Mouse (Mus musculus): ENCODE results near the gene Usf1. TPM values are rescaled to one million over a fixed set of nuclear protein-coding genes. Genes with fewer than 3 reads are reported as not detected.

Usf1 gene
- total and polyA plus RNA-seq, 2 experiments from 2014 or later, result 156 to 160 TPM

- DNase-seq (ENCODE audit: low spot score), result no peak
- 86% methylated on average over 10 of the region's 10 CpGs for WGBS
- H3K4me3 ChIP-seq (ENCODE audit: low read depth, low read length), result no peak overlapping the region
- H3K27me3 ChIP-seq (ENCODE audit: insufficient read depth, low read length), result no peaks in the 10 kb centered on the region
- no peak for TF ChIP-seq CTCF (IDR thresholded peaks at IDR 0.05)
- no peaks in the 10 kb centered on the region for H3K9me3 ChIP-seq (ENCODE audit: low read length)
- no peaks in the 10 kb centered on the region for H3K36me3 ChIP-seq (ENCODE audit: insufficient read depth, low read length)
- no peak overlapping the region for H3K9ac ChIP-seq (replicated peaks; ENCODE audit: low read length, poor library complexity, severe bottlenecking)
- H3K4me1 ChIP-seq (ENCODE audit: insufficient read depth, low read length), result no peaks in the 10 kb centered on the region
- no peak overlapping the region for H3K4me2 ChIP-seq (ENCODE audit: low read depth, low read length, poor library complexity, severe bottlenecking)
- H3K27ac ChIP-seq (ENCODE audit: low read depth, low read length), result no peak overlapping the region
- ATAC-seq (ENCODE audit: low FRiP score), result no peak
These were observed 39.9 kb downstream of the Usf1 start for GRCm38 (mm10) chr1:171451001-171451400.

GRCm38 (mm10) chr1:171452522-171452921 lies 41.4 kb downstream of the Usf1 start:
- no peaks in the 10 kb centered on the region for H3K4me1 ChIP-seq (ENCODE audit: insufficient read depth, low read length)
- no peak overlapping the region for H3K27ac ChIP-seq (ENCODE audit: low read depth, low read length)
- no peak overlapping the region for H3K4me3 ChIP-seq (ENCODE audit: low read depth, low read length)
- H3K27me3 ChIP-seq (ENCODE audit: insufficient read depth, low read length), result no peaks in the 10 kb centered on the region
- DNase-seq (ENCODE audit: low spot score), result no peak
- no peaks in the 10 kb centered on the region for H3K36me3 ChIP-seq (ENCODE audit: insufficient read depth, low read length)
- no peak for ATAC-seq (ENCODE audit: low FRiP score)
- TF ChIP-seq CTCF (IDR thresholded peaks at IDR 0.05), result no peak
- H3K9ac ChIP-seq (replicated peaks; ENCODE audit: low read length, poor library complexity, severe bottlenecking), result no peak overlapping the region
- no peak overlapping the region for H3K4me2 ChIP-seq (ENCODE audit: low read depth, low read length, poor library complexity, severe bottlenecking)
- WGBS, result 78% methylated on average over 5 of the region's 5 CpGs
- H3K9me3 ChIP-seq (ENCODE audit: low read length), result no peaks in the 10 kb centered on the region

GRCm38 (mm10) chr1:171452923-171453322 lies 41.8 kb downstream of the Usf1 start:
- H3K9ac ChIP-seq (replicated peaks; ENCODE audit: low read length, poor library complexity, severe bottlenecking), result no peak overlapping the region
- no peak overlapping the region for H3K4me3 ChIP-seq (ENCODE audit: low read depth, low read length)
- no peaks in the 10 kb centered on the region for H3K4me1 ChIP-seq (ENCODE audit: insufficient read depth, low read length)
- no peaks in the 10 kb centered on the region for H3K9me3 ChIP-seq (ENCODE audit: low read length)
- no peak overlapping the region for H3K27ac ChIP-seq (ENCODE audit: low read depth, low read length)
- WGBS, result 78% methylated on average over 5 of the region's 5 CpGs
- no peak overlapping the region for H3K4me2 ChIP-seq (ENCODE audit: low read depth, low read length, poor library complexity, severe bottlenecking)
- no peaks in the 10 kb centered on the region for H3K36me3 ChIP-seq (ENCODE audit: insufficient read depth, low read length)
- H3K27me3 ChIP-seq (ENCODE audit: insufficient read depth, low read length), result no peaks in the 10 kb centered on the region
- no peak for TF ChIP-seq CTCF (IDR thresholded peaks at IDR 0.05)
- DNase-seq (ENCODE audit: low spot score), result no peak
- ATAC-seq (ENCODE audit: low FRiP score), result no peak

GRCm38 (mm10) chr1:171454926-171455325 lies 43.8 kb downstream of the Usf1 start:
- H3K4me1 ChIP-seq (ENCODE audit: insufficient read depth, low read length), result no peaks in the 10 kb centered on the region
- H3K9me3 ChIP-seq (ENCODE audit: low read length), result no peaks in the 10 kb centered on the region
- no peaks in the 10 kb centered on the region for H3K27me3 ChIP-seq (ENCODE audit: insufficient read depth, low read length)
- no peak for ATAC-seq (ENCODE audit: low FRiP score)
- DNase-seq (ENCODE audit: low spot score), result no peak
- TF ChIP-seq CTCF (IDR thresholded peaks at IDR 0.05), result no peak
- no peak overlapping the region for H3K27ac ChIP-seq (ENCODE audit: low read depth, low read length)
- no peak overlapping the region for H3K9ac ChIP-seq (replicated peaks; ENCODE audit: low read length, poor library complexity, severe bottlenecking)
- 80% methylated on average over 6 of the region's 6 CpGs for WGBS
- H3K4me2 ChIP-seq (ENCODE audit: low read depth, low read length, poor library complexity, severe bottlenecking), result no peak overlapping the region
- no peaks in the 10 kb centered on the region for H3K36me3 ChIP-seq (ENCODE audit: insufficient read depth, low read length)
- no peak overlapping the region for H3K4me3 ChIP-seq (ENCODE audit: low read depth, low read length)

GRCm38 (mm10) chr1:171457568-171457967 lies 46.5 kb downstream of the Usf1 start:
- TF ChIP-seq CTCF (IDR thresholded peaks at IDR 0.05), result no peak
- no peaks in the 10 kb centered on the region for H3K36me3 ChIP-seq (ENCODE audit: insufficient read depth, low read length)
- H3K27ac ChIP-seq (ENCODE audit: low read depth, low read length), result no peak overlapping the region
- H3K9ac ChIP-seq (replicated peaks; ENCODE audit: low read length, poor library complexity, severe bottlenecking), result no peak overlapping the region
- no peaks in the 10 kb centered on the region for H3K27me3 ChIP-seq (ENCODE audit: insufficient read depth, low read length)
- H3K4me2 ChIP-seq (ENCODE audit: low read depth, low read length, poor library complexity, severe bottlenecking), result no peak overlapping the region
- H3K4me1 ChIP-seq (ENCODE audit: insufficient read depth, low read length), result no peaks in the 10 kb centered on the region
- no peak overlapping the region for H3K4me3 ChIP-seq (ENCODE audit: low read depth, low read length)
- ATAC-seq (ENCODE audit: low FRiP score), result no peak
- no peak for DNase-seq (ENCODE audit: low spot score)
- H3K9me3 ChIP-seq (ENCODE audit: low read length), result no peaks in the 10 kb centered on the region
- 100% methylated on average over 1 of the region's 1 CpGs for WGBS

- Histone ChIP-seq H3K9ac (replicated peaks; ENCODE audit: low read length, poor library complexity, severe bottlenecking) (no peak overlapping the region), H3K4me3 (ENCODE audit: low read depth, low read length) (no peak overlapping the region), H3K4me2 (ENCODE audit: low read depth, low read length, poor library complexity, severe bottlenecking) (no peak overlapping the region), H3K27me3 (ENCODE audit: insufficient read depth, low read length) (no peaks in the 10 kb centered on the region), H3K36me3 (ENCODE audit: insufficient read depth, low read length) (no peaks in the 10 kb centered on the region), H3K4me1 (ENCODE audit: insufficient read depth, low read length) (no peaks in the 10 kb centered on the region), H3K27ac (ENCODE audit: low read depth, low read length) (no peak overlapping the region), H3K9me3 (ENCODE audit: low read length) (no peaks in the 10 kb centered on the region)
- 40% methylated on average over 5 of the region's 5 CpGs for WGBS
- ATAC-seq (ENCODE audit: low FRiP score), result no peak
- peak; percentile 52 for DNase-seq (ENCODE audit: low spot score)
- TF ChIP-seq CTCF (IDR thresholded peaks at IDR 0.05), result no peak
These were observed 48.7 kb downstream of the Usf1 start for GRCm38 (mm10) chr1:171459791-171460190.

Data from midbrain, postnatal 0 days (tissue).